Mouse (Mus musculus) cerebellum, postnatal 36 days (tissue): ENCODE results near the gene Gm49378.

Source experiments
- DNase-seq, 2 experiments: peaks; one replicate each; pipeline ENCODE4 v3.0.0; 2021 to 2022; ENCODE audit warnings: mixed read lengths in 2 of 2

Gm49378 gene

DNA sequence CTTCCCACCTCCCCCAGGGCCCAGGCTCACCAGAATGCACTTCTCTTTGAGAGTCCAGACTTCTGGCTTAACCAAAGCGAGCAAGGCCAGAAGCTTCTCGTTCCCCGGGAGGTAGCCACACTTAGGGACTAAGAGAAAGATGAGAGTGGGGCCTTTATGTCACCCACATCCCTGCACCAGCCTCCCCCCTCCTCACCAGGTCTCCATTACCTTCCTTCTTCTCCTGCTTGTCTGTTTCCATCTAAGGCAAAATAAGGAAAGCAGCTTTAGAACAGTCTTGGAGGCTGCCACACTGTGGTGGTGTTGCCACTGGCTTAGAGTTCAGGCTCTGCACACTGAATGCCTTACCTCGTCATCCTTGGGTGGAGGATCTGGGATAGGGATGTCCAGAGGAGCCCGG lies 48.4 kb downstream of the Gm49378 start:
- no peak for DNase-seq

DNA sequence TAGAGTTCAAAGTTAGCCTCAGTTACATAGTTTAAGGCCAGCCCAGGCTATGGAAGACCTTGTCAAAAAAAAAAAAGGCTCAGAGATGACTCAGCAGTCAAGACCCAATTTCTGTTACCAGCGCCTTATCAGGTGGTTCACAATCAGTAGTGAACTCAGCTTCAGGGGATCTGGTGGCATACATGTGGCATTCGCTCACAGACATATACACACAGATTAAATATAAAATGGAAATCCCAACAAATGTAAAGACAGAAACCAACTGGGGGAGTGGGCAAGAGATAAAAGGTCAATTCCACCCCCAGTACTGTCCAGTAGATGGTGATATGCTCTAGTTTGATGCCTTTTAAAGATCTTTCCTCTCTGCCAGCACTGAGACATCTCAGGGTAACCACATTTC lies 51.5 kb downstream of the Gm49378 start:
- DNase-seq, result no peak

DNA sequence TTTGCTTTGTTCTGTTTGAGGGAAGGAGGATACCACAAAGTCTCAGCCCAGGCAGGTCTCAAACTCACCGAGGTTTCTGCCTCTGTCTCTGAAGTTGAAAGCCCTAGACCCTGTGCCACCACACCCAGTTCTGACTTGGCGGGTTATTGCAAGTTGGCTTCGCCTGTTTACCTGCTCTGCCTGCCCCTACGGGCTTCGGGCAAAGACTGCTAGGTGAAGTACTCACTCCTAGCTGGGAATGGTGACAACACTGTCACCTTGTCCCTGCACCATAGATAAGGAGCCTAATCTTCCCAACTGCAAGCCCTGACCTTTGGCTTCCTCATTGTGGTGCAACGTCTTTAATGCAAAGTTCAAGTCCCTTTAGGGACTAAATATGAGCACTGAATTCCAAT lies 52.1 kb downstream of the Gm49378 start:
- DNase-seq, result no peak

- peak; percentile 76 to 78 for DNase-seq
Measured at GRCm38 (mm10) chr14:55584702-55585565, 52.8 kb downstream of the Gm49378 start, which contains the start of gene Emc9. Gene Emc9, minus strand, starts transcription at chr14:55585302.

DNA sequence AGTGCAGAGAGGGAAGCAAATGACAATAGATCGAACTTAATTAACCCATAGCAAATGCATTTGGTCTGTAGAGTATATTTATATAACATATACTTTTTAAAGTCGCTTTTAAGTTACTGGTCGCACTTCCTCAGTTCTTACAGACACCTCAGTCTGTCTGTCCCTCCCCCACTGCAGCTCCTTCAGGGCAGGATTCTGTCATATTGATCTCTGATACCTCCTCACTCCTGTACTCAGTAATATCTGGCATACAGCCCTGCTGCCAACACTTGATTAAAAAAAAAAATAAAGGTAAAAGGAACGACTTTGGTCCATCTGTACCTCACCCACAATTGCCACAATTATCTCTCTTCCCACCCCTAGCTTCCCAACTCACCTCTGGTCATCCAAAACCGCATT lies 53.4 kb downstream of the Gm49378 start:
- DNase-seq, result no peak

GRCm38 (mm10) chr14:55581981-55582681 lies 55.6 kb downstream of the Gm49378 start:
- no peak for DNase-seq

DNA sequence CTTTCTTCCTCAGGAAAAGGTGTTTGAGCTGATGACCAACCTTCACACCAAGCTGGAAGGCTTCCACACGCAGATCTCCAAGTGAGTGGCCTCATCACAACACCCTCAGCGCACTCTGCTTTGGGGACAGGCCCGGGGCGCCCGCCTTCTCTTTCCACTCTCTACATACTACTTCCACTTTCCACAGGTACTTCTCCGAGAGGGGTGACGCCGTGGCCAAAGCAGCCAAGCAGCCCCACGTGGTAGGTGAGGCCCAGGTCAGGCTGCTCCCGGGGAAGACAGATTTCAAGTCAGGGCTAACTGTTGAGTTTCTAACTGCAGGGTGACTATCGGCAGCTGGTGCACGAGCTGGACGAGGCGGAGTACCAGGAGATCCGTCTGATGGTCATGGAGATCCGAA lies 57.0 kb downstream of the Gm49378 start:
- DNase-seq, result no peak

GRCm38 (mm10) chr14:55579511-55580496 lies 57.9 kb downstream of the Gm49378 start:
- DNase-seq, result no peak
